ENCODE assay signal across 1 mouse cellular context in genomic region chr9:108560227-108560841, GRCm38 (mm10).
TF ChIP-seq lines count a peak whose summit lies in the region.

TSS of gene Impdh2 (plus strand) at chr9:108560286.

TF ChIP-seq in CH12.LX, 34 proteins besides CTCF, POLR2A, EP300 and RAD21 (continued from another document):
- TF ChIP-seq USF1 (IDR thresholded peaks at IDR 0.05; ENCODE audit: low read depth, low read length) (peak; percentile 64), BHLHE40 (IDR thresholded peaks at IDR 0.05; ENCODE audit: low read depth, low read length) (peak; percentile 36; the same call in 1 of the 2 replicates), GABPA (IDR thresholded peaks at IDR 0.05; ENCODE audit: insufficient replicate concordance, low read depth, low read length) (0 out of 2 replicates have a peak, but pooled peaks have one; percentile 8), MYC (IDR thresholded peaks at IDR 0.05; ENCODE audit: low read depth, low read length) (peak; percentile 97), MAFK (IDR thresholded peaks at IDR 0.05; ENCODE audit: insufficient replicate concordance, low read length) (no peak), ZC3H11A (IDR thresholded peaks at IDR 0.05; ENCODE audit: low read depth, low read length) (no peak), TCF12 (IDR thresholded peaks at IDR 0.05; ENCODE audit: low read depth, low read length) (peak; percentile 70), SIN3A (IDR thresholded peaks at IDR 0.05; ENCODE audit: low read length) (peak; percentile 85; the same call in 1 of the 2 replicates), CHD1 (IDR thresholded peaks at IDR 0.05; ENCODE audit: low read depth, low read length) (no peak), HCFC1 (IDR thresholded peaks at IDR 0.05; ENCODE audit: low read depth, low read length) (peak; percentile 66)
